Comparison of ENCODE assay signal across 12 mouse cellular contexts in the genomic region with DNA sequence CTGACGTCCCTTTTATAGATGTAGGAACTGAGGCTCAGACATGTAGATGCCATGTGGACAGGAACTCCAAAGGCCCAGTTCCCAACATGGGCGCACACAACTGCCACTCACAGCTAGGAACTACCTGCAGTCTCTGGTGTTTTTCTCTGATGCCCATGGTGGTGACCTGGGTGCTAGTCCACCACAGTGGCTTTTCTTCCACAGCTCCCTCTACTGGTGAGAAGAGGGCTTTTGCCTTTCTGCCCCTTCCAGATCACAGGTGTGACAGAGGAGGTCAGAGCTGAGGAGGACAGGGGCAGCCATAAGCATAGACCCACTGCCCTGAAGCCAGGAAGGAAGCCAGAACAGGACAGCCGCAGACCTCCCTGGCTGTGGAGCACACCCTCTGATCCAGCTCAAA. TPM values are rescaled to one million over a fixed set of nuclear protein-coding genes. Genes with fewer than 3 reads are reported as not detected.
DNase-seq lines count a peak whose midpoint lies in the region; ATAC-seq and TF ChIP-seq lines count a peak whose summit lies in the region.
"Had no signal": no experiment of that assay in that cellular context is flagged by ENCODE, and none has a peak within 500 bp of the region (broad histone marks: within the 10 kb centered on the region; RNA-seq: fewer than 3 reads in every experiment).

No protein-coding gene starts in this region.

- no peaks in the 10 kb centered on the region for H3K4me1 ChIP-seq in liver, embryonic 14.5 days (replicated peaks; ENCODE audit: control insufficient read depth in 2 of 2, insufficient read depth in 2 of 2, low read length in 1 of 2)
- H3K4me1 ChIP-seq: heart, embryonic 15.5 days had no signal

- peak; percentile 41 for DNase-seq in CD4-positive, CD25-positive, alpha-beta regulatory T cell, adult 2 months (ENCODE audit: low read depth, low spot score)
- no peak for DNase-seq in liver, embryonic 14.5 days (ENCODE audit: low read depth in 3 of 3, low spot score in 3 of 3)
- DNase-seq in liver (no peak), ES-CJ7 (ENCODE audit: low read depth, low spot score) (peak; percentile 19)
- DNase-seq in heart, postnatal 25 days (ENCODE audit: low spot score), result no peak
- no peak for DNase-seq in heart, adult 9 months (ENCODE audit: low spot score in 2 of 2)
- DNase-seq: kidney, adult 11 months; layer of hippocampus, adult 9-11 months had no signal

- no peaks in the 10 kb centered on the region for H3K36me3 ChIP-seq in liver, embryonic 14.5 days (replicated peaks; ENCODE audit: control insufficient read depth, insufficient read depth, low read depth)
- H3K36me3 ChIP-seq: heart, embryonic 15.5 days had no signal

- H3K27me3 ChIP-seq in liver, embryonic 14.5 days (ENCODE audit: control insufficient read depth, insufficient read depth, low read length), result no peaks in the 10 kb centered on the region

- intact Hi-C loops in heart, postnatal 25 days (cut with DNase I), result loop anchor here (5.0 kb wide), 2 partner anchors 330 to 355 kb away; no protein-coding TSS in a partner anchor

- no peaks in the 10 kb centered on the region for H3K9me3 ChIP-seq in liver, embryonic 14.5 days (ENCODE audit: control insufficient read depth, low read length)
- H3K9me3 ChIP-seq: heart, embryonic 15.5 days had no signal

- no peak overlapping the region for H3K4me2 ChIP-seq in liver, embryonic 14.5 days (ENCODE audit: low read depth)
- H3K4me2 ChIP-seq: heart, embryonic 15.5 days had no signal

- H3K27ac ChIP-seq in liver, embryonic 14.5 days, result no peak overlapping the region
- H3K27ac ChIP-seq: heart, embryonic 15.5 days had no signal

- no peak overlapping the region for H3K9ac ChIP-seq in liver, embryonic 14.5 days (replicated peaks)
- H3K9ac ChIP-seq: heart, embryonic 15.5 days had no signal

- no peak for TF ChIP-seq EP300 in liver, embryonic 14.5 days (IDR thresholded peaks at IDR 0.05; ENCODE audit: low read depth)

- peak; percentile 72 for TF ChIP-seq CTCF in liver, embryonic 14.5 days (IDR thresholded peaks at IDR 0.05; ENCODE audit: low read depth)

- 58% methylated on average over 3 of the region's 3 CpGs for WGBS in liver, embryonic 14.5 days (ENCODE audit: insufficient replicate concordance)

- no peak overlapping the region for H3K4me3 ChIP-seq in liver, embryonic 14.5 days (ENCODE audit: insufficient read depth in 1 of 2, low read depth in 2 of 2, low read length in 2 of 2)
- H3K4me3 ChIP-seq: heart, embryonic 15.5 days; megakaryocyte, embryonic 14.5 days had no signal

- ATAC-seq in CD4-positive, CD25-positive, alpha-beta regulatory T cell, adult 4 months, result no peak
- ATAC-seq in liver, embryonic 14.5 days (ENCODE audit: insufficient read depth), result no peak
- ATAC-seq in erythroblast, adult 5-6 weeks (replicated peaks; ENCODE audit: low FRiP score, poor library complexity, severe bottlenecking), result peak; percentile 54; the same call in 1 of the 2 replicates

RNA-seq across cellular contexts. Expression of gene Cttn, which starts 43.3 kb away (rescaled TPM):
- 1 to 10 TPM; 5.4 to 8.1 TPM for polyA plus RNA-seq in CD4-positive, CD25-positive, alpha-beta regulatory T cell, adult 4 months (2017; shearing (Covaris generic))
- polyA plus RNA-seq in liver, embryonic 14.5 days (2012; rRNA removed), result 21.4 and 31.0 TPM in 2 replicates
- polyA plus RNA-seq in liver, embryonic 14.5 days (2014; fragmentation: Nextera tagmentation; extraction: Ambion mirVana), result 31.5 and 32.3 TPM in 2 replicates
- total RNA-seq in erythroblast, adult 5-6 weeks (2015; ENCODE audit: low replicate concordance), result 1.2 and 2.1 TPM in 2 replicates
- 7.9 and 11.7 TPM in 2 replicates for total RNA-seq in erythroblast, adult 5-6 weeks (2017; ENCODE audit: low replicate concordance)
- total RNA-seq in heart, postnatal 25 days (2021), result 10 to 100 TPM; 29.5 to 32.4 TPM

Comparison
In these comparisons a context has a peak if more than half of its experiments do, and no peak if none do; other contexts are left out.
1. DNase-seq: peak in CD4-positive, CD25-positive, alpha-beta regulatory T cell, adult 2 months (single experiment) and ES-CJ7 (single experiment); none in liver, embryonic 14.5 days (0 of 3), liver (single experiment), heart, postnatal 25 days (single experiment) and heart, adult 9 months (0 of 2).